Mouse (Mus musculus) mesoderm, embryonic 11.5 days (tissue): ENCODE results near the gene Ryr2.
"Not testable (repeated sequence)": the region's sequence is repeated elsewhere in the genome, so short reads cannot be mapped to it uniquely, and the experiment has no call there.

Experiments
- DNase-seq: peaks from one replicate; pipeline ENCODE4 v3.0.0-alpha.2; 2012; ENCODE audit warnings: low read depth, low spot score

The Ryr2 gene

GRCm38 (mm10) chr13:11549136-11549535 is 557.6 kb downstream of the Ryr2 start:
- not testable (repeated sequence) for DNase-seq

- DNase-seq, result peak; percentile 56
These were observed 560.9 kb downstream of the Ryr2 start for GRCm38 (mm10) chr13:11545841-11546240.

- DNase-seq, result no peak
These were observed 564.2 kb downstream of the Ryr2 start for GRCm38 (mm10) chr13:11542546-11542945.

- no peak for DNase-seq
These were observed 569.9 kb downstream of the Ryr2 start for GRCm38 (mm10) chr13:11536851-11537250.

GRCm38 (mm10) chr13:11535874-11536273 is 570.9 kb downstream of the Ryr2 start:
- DNase-seq, result no peak

GRCm38 (mm10) chr13:11533265-11533664 is 573.5 kb downstream of the Ryr2 start:
- DNase-seq, result no peak

DNA sequence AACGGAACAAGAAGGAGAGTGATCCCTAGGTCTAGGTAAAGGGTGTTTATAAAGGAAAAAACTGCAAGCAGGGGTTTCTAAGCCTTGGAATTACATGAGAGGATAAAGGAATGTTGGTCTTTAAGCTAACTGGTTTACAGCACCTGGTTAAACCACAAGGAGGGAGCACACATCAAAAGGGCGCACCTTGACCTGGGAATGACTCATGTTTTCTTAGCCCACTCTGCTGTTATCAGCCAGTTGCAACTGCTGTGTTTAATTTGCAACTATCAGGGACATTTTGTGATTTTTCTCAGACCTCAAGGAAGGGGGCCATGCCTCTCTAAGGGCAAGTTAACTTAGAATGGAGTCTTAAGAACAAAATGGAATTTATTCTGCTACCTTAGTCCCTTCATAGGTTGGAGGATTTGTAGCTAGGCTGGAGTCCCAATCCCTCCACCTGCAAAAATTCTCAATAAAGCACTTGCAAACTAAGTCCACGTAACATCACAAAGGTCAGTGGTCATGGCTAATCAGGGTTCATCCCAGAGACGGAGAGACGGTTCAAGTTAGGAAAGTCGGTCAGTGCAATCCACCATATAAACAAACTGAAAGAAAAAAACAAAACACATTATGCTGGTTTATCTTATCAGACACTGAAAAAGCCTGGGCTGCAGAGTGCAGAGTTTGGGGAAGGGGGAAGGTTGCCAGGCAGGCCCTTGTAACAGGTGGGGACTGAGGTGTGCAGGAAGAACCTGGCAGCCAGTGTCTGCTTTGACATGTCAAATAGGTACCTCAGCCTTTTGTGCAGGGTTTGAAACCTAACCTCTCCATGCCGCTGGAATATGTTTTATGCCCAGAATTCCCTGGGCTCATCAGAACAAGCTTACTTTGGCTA is 574.5 kb downstream of the Ryr2 start:
- no peak for DNase-seq

DNA sequence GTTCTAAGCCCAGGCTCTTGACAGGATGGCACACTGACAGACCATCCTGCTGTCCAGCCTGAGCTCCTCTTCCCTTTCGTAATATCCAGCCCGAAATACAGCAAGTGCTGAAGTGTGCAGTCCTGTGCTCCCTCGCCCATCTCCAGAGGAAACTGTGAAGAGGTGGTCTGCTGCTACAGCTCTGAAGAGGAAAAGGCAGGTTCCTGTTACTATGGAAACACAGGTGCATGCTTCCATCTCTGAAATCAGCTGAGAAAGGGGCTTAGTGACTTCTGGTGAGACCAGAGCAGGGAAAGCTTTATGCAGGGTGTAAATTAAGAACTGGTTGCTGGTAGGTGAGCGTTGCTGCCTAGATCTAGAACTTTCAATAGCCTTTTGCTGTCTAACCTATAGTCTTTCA is 583.1 kb downstream of the Ryr2 start:
- no peak for DNase-seq

DNA sequence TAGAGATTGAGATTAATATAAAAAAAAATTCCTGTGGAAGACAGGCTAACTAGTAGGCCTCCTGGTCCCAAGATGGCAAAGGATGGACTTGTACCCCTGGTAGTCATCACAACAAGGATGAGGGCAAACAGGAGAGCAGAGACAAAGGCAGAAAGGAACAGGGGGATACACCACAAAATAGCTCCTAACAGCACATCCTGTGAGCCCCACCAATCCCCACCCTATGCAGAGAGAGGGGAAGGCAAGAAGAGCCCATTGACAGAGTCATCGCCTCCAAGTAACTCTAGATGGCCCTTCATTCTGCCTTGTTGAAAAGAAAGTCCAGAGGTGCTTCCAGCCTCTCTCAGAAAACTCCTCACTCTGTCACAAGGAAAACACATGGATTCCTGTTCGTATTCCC is 586.0 kb downstream of the Ryr2 start:
- DNase-seq, result no peak

DNA sequence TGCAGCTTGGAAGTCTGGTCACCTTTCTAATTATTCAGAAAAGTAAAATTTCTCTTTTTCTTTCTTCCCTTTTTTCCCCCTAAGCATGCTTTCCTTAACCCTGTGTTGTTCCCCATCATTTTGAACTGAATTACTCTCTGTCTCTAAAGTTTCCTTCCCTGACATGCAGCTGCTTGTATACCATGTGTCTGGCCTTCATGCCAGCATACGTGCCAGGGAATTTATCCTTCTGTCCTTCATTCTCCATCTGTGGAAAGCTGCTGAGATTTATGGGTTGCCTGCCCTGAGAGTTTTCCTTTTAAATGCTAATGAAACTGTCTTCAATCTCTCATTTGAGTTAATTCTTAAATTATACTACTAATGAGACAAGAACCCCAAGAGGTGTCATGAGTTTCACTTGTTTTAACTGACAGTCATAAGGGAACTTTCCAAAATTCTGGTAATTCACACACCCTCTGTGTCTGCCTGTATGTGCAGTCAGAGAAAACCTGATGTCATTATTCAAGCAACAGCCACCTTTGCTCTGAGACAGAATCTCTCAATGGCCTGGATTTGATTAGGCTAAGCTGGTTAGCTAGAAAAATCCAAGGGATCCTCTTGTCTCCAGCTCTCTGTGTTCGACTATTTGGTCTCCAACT is 595.1 kb downstream of the Ryr2 start:
- no peak for DNase-seq
